Mouse (Mus musculus) testis, adult 2 months (tissue): ENCODE measurements around the gene Agmat. TPM values are rescaled to one million over a fixed set of nuclear protein-coding genes. Genes with fewer than 3 reads are reported as not detected.
"Not testable (repeated sequence)": the region's sequence is repeated elsewhere in the genome, so short reads cannot be mapped to it uniquely, and the experiment has no call there.

Experiments used
- H3K27ac ChIP-seq: fragments of 200-500 bp; 2 replicates; pipeline ENCODE4 v1.5.1; 2012; ENCODE audit warnings: low read depth, low read length; ENCODE audit not compliant: control insufficient read depth, insufficient read depth
- H3K27me3 ChIP-seq: fragments of 200-500 bp; 2 replicates; pipeline ENCODE4 v1.6.1; 2012; ENCODE audit warnings: mild to moderate bottlenecking, low read length, moderate library complexity; ENCODE audit not compliant: control insufficient read depth, insufficient read depth
- H3K36me3 ChIP-seq: fragments of 200-500 bp; 2 replicates; pipeline ENCODE4 v1.6.1; 2012; ENCODE audit warnings: mild to moderate bottlenecking, low read length; ENCODE audit not compliant: control insufficient read depth, insufficient read depth
- H3K4me1 ChIP-seq: fragments of 200-500 bp; 2 replicates; pipeline ENCODE4 v1.6.1; 2012; ENCODE audit warnings: low read length; ENCODE audit not compliant: control insufficient read depth, insufficient read depth
- H3K4me3 ChIP-seq: fragments of 200-500 bp; 2 replicates; pipeline ENCODE4 v1.5.1; 2012; ENCODE audit warnings: low read depth, mild to moderate bottlenecking, low read length, moderate library complexity, mixed read lengths; ENCODE audit not compliant: control insufficient read depth
- CTCF ChIP-seq: fragments of 200-500 bp; IDR thresholded peaks from 2 replicates; pipeline ENCODE4 v1.5.1; 2012; ENCODE audit warnings: low read depth, mild to moderate bottlenecking, inconsistent platforms, low read length, moderate library complexity; ENCODE audit not compliant: control insufficient read depth, insufficient read depth, insufficient replicate concordance
- POLR2A ChIP-seq: fragments of 200-500 bp; IDR thresholded peaks from 2 replicates; pipeline ENCODE4 v1.6.1; 2012; ENCODE audit warnings: low read depth, mild to moderate bottlenecking, inconsistent platforms, low read length, moderate library complexity; ENCODE audit not compliant: control insufficient read depth
- polyA plus RNA-seq: library from polyadenylated mRNA; depleted of rRNA; stranded (reverse); fragments of >200 nt; gene quantifications from 2 replicates; pipeline ENCODE4 v1.2.3, GENCODE M21; 2012

The Agmat gene
- polyA plus RNA-seq, 1 experiment = 0.07 TPM

DNA sequence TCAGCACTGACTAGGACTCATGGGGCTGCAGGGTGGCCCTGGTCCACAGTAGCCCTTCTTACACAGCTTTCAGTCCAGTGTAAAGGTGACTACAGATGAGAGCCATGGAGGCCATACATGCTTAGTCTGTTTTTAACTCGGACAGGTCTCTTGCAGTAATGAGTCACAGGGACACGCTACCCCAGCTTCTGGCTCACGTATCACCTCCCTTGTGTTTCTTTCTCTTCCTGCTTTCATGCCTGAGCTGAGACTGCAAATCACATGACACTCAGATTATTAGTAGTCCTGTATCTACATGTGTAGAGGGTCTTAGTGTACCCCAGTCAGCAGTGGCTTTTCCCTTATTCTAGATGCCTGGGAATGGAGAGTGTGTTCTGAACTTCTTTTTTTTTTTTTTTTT is 18.5 kb downstream of the Agmat start:
- H3K36me3 ChIP-seq = peaks cover 8% of the 10 kb centered on the region
- no peaks in the 10 kb centered on the region for H3K27me3 ChIP-seq
- no peak overlapping the region for H3K4me3 ChIP-seq
- H3K27ac ChIP-seq = no peak overlapping the region
- no peaks in the 10 kb centered on the region; the same call in 1 of the 2 replicates for H3K4me1 ChIP-seq
- TF ChIP-seq CTCF (no peak), POLR2A (no peak)

- no peaks in the 10 kb centered on the region for H3K27me3 ChIP-seq
- H3K4me1 ChIP-seq = no peaks in the 10 kb centered on the region; the same call in 1 of the 2 replicates
- peaks cover 12% of the 10 kb centered on the region for H3K36me3 ChIP-seq
- no peak for TF ChIP-seq POLR2A
- TF ChIP-seq CTCF = no peak
- H3K27ac ChIP-seq = peak overlapping the region; percentile 39
- no peak overlapping the region for H3K4me3 ChIP-seq
Observed at GRCm38 (mm10) chr4:141766316-141766667, 19.8 kb downstream of the Agmat start.

DNA sequence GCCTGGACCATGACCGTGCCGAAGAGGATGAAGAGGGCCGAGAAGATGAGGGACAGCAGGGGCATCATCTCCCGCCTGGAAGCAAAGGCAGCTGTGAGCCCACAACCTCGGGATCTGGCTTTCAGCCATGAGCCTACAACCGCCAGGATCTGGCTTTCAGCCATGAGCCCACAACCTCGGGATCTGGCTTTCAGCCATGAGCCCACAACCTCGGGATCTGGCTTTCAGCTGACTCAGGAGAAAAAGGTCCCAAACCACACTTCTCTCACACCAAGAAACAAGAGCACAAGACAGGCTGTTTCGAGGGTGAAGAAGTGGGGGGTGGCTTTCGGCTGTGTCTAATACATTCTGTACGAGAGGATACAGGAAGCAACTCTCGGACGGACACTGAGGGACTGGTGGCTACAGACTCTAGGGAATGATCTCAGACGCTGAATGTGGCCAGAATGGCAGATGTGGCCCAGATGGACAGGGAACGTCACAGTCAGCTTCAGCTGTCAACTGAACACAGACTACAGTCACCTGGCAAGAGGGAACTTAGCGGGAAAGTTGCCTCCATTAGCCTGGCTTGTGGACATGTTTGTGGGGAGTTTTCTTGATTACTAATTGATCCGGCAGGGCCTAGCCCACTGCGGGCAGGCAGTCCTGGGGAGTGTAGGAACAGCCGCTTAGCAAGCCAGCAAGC is 20.3 kb downstream of the Agmat start:
- H3K27ac ChIP-seq = peak overlapping the region; percentile 70
- H3K4me3 ChIP-seq = no peak overlapping the region
- TF ChIP-seq POLR2A (no peak), CTCF (no peak)
- peaks cover 10% of the 10 kb centered on the region for H3K36me3 ChIP-seq
- H3K4me1 ChIP-seq = no peaks in the 10 kb centered on the region; the same call in 1 of the 2 replicates
- H3K27me3 ChIP-seq = no peaks in the 10 kb centered on the region

DNA sequence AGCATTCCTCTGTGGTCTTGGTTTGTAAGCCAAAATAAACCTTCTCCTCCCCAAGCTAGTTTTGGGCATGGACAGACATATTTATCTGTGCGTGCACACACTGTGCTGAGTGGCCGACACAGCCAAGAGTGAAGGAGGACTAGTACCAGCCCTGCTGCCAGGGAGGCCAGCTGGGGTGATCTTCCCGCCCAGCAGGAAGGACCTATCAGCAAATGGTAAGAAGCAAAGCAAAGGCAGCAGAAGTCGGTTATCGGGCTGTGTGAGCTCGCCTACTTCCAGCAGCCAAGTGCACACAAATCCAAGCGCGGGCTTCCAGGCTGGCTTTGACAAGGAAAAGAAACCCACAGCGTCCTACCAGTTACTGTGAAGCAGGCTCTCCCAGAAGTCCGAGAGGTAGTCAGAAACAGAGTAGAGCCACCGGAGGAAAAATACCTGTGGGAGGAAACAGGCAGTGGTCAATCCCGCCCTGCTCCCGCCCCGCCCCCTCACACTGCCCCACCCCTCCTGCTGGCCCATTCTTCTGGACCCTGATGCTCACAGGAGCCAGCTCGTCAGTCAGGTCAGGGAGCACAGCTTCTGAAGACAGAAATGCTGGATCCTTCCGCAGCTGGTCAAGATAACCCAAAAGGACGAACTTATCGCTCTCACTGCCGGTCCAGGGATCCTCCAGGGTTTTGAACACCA is 21.0 kb downstream of the Agmat start:
- H3K27me3 ChIP-seq = no peaks in the 10 kb centered on the region
- no peak for TF ChIP-seq POLR2A
- no peak for TF ChIP-seq CTCF
- H3K4me3 ChIP-seq = no peak overlapping the region
- peaks cover 9% of the 10 kb centered on the region for H3K36me3 ChIP-seq
- peak overlapping the region; percentile 70 for H3K27ac ChIP-seq
- H3K4me1 ChIP-seq = no peaks in the 10 kb centered on the region; the same call in 1 of the 2 replicates

DNA sequence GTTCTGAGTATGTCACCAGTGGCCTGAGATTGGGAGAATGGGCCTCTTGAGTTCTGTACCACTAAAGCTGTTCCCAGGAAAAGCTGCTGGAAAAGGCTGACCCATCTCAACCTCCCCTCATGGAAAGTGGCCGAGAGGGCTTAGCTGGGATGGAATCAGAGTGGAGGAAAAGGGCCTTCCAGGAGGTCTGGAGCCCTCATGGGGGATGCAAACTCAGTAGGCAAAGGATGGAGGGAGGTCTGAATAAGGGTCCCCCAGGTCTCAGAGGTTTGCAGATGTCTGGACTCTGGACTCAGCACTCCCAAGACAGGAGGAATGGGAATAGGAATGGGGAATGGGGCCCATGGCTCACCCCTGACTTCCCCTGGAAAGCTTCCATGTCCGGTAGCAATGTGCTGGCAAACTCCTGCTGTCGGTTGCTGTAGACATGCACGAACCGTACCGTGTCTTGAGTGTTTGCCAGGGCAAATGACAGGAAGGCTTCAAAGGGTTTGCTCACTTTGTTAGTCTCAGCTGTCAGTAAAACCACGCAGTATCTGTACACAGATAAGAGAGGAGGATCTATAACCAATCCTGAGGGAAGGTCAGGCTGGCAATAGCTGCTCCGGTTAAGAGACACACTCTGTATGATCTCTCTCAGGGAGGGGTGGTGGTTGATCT is 23.2 kb downstream of the Agmat start:
- Histone ChIP-seq H3K27ac (no peak overlapping the region), H3K36me3 (peaks cover 10% of the 10 kb centered on the region), H3K4me1 (no peaks in the 10 kb centered on the region; the same call in 1 of the 2 replicates), H3K27me3 (no peaks in the 10 kb centered on the region), H3K4me3 (no peak overlapping the region)
- no peak for TF ChIP-seq CTCF

DNA sequence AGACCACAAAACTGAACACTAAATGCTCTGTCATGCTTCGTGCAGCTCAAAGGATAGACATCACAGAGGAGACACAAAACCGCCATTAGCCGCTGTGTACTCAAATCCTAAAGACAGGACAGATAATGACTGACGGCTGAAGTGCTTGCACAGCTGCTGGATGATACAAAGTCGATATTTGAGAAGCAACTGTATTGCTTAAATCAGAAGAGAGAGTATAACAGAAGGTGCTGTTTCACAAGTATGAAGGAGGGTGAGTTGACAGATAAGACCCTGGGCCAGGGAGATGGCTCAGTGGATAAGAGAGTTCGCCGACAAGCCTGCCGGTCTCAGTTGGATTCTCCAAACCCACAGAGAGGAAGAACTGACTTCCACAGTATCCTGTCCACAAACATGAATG is 25.4 kb downstream of the Agmat start:
- no peak overlapping the region for H3K4me3 ChIP-seq
- no peak for TF ChIP-seq POLR2A
- no peak for TF ChIP-seq CTCF
- no peaks in the 10 kb centered on the region for H3K4me1 ChIP-seq
- H3K27ac ChIP-seq = no peak overlapping the region
- H3K36me3 ChIP-seq = peaks cover 6% of the 10 kb centered on the region
- H3K27me3 ChIP-seq = no peaks in the 10 kb centered on the region

DNA sequence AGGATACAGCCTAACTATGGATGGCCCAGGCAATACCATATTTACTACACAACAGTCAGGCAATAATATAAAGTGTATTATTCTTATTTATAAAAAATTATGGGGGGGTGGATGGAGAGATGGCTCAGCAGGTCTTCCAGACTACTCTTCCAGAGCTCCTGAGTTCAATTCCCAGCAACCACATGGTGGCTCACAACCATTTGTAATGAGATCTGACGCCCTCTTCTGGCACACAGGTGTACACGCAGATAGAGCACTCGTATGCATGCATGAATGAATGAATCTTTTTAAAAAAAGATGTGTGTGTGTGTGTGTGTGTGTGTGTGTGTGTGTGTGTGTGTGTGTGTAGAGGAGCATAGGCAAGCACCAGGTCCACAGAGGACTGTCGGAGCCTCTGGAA is 26.5 kb downstream of the Agmat start:
- H3K36me3 ChIP-seq, H3K27me3 ChIP-seq, H3K4me1 ChIP-seq, H3K27ac ChIP-seq, H3K4me3 ChIP-seq: not testable (repeated sequence)
